Mouse (Mus musculus) MEL-GATA-1-ER (cell line): Measurements from ENCODE around the gene Lrch1.

ENCODE experiments used
- DNase-seq: peaks from one replicate; pipeline ENCODE4 v3.0.0-alpha.2; 2012; ENCODE audit warnings: low read depth; ENCODE audit errors: extremely low read depth

The Lrch1 gene

DNA sequence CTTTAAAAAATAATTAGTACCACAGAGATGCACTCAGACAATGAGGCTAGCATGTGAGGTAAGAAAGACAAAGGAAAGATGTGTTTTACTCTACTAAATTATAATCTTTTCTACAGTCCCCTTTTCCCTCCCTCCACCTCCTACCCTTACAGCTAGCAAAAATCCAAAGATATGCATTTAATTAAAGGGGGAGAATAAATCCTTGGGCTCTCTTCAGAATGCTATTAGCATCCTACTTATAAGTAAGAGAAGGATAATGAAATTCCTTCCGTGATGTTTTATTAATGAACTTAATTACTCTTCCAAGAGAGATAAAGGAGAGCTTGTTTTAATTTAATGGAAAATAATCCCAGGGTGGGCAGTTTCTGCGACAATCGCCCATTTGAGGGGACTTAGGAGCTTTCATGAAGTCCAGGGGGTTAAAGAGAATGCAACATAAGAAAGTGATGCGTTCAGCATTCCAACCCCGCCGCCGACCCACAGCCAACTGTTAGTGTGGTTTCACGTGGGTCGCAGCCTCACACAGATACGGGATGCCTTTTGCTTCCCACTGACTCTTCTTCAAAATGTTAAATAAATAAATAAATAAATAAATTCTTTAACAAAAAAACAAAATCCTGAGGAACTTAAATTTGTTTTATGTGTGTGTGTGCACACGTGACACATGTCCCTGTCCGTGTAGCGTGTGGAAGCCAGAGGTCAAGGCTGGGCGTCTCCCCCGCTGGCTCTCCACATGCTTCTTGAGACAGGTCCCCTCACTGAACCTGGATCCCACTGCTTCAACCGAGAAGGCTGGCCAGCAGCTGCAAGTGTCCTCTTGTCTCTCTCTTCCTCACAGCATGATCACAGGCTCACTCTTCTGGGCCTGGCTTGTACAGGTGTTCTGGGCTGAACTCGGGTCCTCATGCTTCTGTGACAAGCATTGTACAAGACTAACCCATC is 132.6 kb downstream of the Lrch1 start:
- DNase-seq, result no peak

DNA sequence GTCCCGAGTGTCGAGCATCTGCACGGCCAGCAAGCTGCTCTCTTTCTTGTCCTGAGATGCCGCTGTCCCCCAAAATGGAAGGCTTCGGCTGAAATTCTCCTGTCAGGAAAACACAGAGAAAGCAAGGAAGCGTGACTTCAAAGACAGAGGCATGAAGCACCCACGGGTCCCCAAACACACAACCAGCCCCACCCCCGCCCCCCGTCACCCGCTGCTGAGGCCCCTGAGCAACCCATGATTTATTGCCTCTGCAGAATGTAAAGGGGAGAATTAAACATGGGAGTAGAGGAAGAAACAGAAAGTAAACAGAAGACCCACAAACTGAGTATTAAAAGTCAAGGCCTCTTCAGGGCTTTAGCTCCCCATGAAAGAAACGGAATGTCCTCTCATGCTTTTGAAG is 136.1 kb downstream of the Lrch1 start:
- no peak for DNase-seq

DNA sequence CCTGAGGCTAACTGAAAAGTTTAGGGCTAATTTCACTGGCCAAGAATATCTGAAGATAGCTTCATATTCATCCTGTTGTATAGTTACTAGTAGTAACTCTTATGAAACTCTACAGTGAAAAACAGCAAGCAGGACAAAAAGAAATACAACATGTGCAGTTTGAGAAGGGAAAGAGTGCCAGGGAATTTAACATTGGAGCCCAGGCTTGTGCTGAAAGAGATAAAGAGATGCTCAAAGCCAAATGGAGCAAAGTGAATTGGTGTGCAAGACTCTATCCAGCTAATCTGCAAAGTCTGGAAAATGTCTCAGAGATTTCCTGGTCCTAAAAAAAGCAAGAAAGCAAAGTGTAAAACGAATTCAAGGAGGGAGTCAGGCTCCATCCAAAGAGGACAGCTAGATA is 145.7 kb downstream of the Lrch1 start:
- DNase-seq, result no peak

DNA sequence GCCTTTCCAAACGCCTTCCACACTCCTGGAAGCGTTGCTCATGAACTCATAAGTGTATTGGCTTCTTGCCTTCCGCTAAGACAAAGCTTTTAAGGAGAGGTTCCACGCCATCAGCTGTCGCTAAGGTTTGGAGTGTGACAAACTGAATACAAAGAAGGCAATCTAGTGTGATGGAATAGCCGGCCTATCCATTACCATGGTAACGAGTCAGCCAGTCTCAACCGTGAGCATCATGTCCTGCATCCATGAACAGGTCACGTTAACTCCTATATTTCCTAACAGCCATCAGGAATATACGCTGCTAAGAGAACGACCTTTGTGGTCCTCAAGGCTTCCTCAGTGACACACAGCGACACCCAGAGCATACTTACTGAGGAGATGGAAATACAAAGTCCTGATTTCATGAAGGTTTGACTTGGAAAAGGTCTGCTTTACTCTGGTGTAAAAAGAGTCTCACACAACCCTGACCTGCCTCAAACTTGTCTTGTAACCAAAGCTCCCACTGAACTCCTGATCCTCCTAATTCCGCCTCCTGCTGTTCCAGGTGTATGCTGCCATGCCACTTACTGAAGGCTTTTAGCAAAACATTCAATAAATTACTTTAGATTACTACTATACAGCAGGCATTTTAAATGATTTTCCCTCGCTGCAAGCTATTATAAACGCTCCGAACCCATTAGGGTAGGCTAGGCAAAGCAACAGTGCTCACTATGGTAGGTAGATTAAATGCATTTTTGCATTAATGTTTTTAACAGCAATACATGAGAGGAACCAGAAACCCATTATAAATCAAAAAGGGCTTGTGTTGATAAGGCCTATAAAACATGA is 149.4 kb downstream of the Lrch1 start:
- DNase-seq, result no peak

DNA sequence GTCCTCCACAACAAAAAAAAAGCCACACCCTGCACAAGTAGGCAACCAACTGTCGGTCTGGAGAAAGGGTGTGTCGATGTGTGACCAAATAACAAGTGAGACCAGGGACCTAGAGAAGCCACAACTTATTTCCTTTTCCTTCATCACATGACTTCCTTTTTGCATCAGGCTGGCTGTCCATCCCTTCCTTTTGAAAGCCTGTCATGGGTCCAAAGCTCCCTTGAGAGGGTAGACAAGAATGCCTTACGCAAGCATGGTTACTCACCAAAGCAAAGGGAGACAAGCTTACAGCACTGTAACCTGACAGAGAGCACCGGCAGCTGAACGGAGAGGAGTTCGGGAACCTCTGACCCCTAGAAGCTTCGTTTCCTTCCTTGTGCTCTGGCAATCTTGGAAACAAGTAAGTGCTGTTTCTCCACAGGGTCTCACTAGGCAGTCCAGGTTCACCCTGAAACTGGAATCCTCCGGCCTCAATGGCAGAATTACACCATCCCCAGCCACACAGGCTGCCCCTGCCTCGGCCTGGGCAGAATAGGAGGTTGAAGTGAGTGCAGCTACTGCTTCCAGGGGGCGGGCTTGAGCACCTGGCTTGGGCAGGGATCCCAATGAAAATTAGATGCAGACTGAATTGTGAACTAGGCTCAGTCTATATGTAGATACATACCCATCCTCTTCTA is 150.2 kb downstream of the Lrch1 start:
- no peak for DNase-seq

DNA sequence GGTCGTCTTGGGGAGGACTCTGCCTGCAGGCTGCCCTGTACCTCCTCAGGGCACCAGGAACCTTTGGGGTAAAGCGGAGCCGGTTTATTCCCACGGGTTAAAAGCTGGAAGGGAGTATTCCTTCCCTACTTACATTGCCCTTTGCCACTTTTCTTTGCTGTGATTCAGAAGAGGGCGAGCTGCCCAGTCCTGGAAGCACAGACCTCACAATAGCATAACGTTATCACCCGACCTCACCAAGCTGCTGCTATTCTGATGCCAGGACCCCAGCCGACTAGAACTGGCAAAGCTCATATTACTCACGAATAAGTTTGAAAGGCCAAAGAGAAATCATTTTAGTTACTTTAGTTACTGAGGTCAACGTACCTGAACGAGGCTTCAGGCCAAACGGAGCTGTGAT is 152.7 kb downstream of the Lrch1 start:
- DNase-seq, result no peak

DNA sequence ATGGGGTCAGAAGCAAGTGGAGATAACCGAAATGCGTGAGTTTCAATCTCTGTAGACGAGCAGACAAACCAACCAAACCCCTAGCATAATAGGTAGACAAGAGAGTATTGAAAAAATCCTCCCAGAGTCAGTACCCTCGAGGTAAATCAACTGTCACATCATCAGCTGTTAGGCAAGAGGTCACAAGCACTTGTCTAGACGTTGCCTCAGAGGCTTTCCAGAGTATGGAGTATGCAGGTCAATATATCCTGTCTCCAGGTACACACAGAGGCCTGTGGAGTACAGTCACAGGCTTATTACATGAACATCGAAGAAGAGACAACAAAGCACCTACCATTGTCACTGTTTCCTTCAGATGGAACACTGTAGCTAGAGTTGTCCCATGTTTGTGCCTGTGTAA is 154.9 kb downstream of the Lrch1 start:
- DNase-seq, result no peak

GRCm38 (mm10) chr14:74790535-74790934 is 157.1 kb downstream of the Lrch1 start:
- no peak for DNase-seq

DNA sequence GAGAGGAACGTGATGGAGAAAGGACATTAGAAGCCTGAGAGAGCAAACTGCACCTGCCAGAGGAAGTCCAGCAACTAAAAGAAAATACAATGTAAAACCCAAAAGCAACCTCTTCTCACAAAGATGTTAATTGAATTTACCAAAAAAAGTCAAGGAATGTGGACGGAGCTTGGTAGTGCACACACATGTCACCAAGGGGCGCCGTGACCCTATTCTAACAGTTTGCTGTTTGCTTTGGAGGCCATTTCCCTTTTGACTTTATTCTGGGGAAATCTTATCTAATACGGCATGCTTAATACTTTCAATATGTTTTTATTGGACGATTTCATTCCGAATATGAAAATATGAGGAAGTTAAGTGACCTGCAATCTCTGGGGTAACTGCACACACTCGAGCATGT is 158.9 kb downstream of the Lrch1 start:
- no peak for DNase-seq

- no peak for DNase-seq
Measured at GRCm38 (mm10) chr14:74787717-74788116, 160.0 kb downstream of the Lrch1 start.

- DNase-seq, result no peak
Measured at GRCm38 (mm10) chr14:74784243-74784934, 163.3 kb downstream of the Lrch1 start.

- no peak for DNase-seq
Measured at GRCm38 (mm10) chr14:74774046-74774619, 173.5 kb downstream of the Lrch1 start.

GRCm38 (mm10) chr14:74767892-74768291 is 179.8 kb downstream of the Lrch1 start:
- DNase-seq, result no peak

DNA sequence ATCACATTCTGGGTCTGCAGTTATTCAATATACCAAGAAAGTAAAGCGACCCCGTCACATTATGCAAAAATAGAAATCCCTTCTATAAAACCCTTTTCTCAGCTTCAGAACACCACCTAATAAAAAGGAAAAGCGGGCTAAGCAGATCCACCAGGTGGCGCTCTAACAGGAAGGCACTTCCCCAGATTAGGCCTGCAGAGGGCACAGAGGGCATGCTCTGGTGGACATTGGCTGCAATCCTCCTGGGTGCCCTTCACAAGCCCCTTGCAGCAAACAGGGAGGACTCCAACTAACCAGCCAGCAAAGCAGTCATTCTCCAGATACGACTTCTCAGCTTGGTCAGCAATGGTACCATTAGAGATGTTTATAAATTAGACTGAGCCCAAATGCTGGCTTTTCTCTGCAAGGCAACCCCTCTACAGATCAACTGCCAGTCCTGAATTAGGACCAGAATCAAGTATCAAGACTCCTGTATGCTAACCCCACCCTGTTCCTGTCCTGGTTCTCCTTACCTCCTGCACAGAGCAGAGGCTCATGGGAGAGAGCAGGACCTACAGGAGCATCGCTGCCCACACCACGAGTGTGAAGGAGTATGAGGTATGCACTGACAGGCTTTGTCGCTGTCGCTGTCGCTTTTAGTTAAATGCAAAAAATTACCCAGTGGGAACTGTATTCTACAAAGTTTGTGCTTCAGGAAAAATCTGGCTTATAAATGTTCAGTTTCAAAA is 183.3 kb downstream of the Lrch1 start:
- peak; percentile 20 for DNase-seq

GRCm38 (mm10) chr14:74736850-74737249 is 210.8 kb downstream of the Lrch1 start:
- no peak for DNase-seq

DNA sequence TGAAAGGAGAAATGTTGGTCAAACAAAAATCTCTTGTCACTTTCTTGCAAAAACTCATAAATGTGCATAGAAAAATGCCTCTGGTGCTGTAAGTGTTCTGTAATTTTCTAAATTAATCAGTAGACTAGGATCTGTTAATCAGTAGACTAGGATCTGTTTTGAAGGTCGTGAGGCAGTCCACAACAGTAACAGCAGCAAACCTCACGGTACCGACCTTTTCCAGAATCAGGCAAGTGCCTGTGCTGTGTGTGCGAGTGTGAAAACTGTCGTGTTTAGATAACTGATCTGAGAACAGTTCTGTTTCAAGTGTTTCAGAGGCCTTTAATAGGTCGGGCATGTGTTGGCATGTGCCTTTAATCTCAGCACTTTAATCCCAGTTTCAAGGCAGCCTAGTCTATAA is 212.2 kb downstream of the Lrch1 start:
- DNase-seq, result no peak

GRCm38 (mm10) chr14:74733397-74733796 is 214.3 kb downstream of the Lrch1 start:
- peak; percentile 22 for DNase-seq

DNA sequence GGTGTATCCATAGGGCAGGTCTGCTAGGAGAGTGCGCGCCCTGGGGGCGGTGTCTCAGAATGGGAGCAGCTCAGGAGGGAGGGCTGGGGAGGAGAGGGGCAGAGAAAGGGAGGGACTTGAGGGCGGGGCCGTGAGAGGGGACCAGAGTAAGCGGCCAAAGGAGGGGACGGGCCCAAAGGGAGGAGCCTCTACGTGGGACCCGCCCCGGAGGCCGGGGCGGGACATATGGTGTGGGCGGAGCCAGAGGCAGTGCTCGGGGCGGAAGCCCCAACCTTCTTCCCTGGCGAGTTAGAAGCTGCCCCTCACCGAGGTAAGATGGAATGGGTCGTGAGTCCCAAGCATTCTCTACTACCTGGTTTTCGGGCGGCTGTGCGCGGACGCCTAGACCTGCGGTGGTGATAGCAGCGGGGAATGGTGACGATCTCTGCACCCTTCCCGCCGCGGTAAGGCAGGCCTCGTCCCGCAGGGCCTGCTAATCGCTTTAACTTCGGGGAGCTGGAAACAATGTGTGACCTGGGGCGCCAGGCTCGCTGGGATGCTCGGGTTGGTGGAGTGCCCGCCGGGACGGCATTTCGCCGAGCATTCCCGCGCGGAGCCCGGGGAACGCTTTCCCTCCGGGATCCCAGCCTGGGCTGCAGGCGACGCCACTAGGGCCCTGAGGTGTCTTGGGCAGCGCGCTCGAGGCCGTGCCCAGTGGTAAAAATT is 215.4 kb downstream of the Lrch1 start, which contains the start of gene Esd:
Esd (plus strand) TSS at position 219 of the 705 bp plus-strand sequence.
- DNase-seq, result peak; percentile 84
